Mouse (Mus musculus): ENCODE measurements around the gene Sfmbt1. TPM values are rescaled to one million over a fixed set of nuclear protein-coding genes. Genes with fewer than 3 reads are reported as not detected.

Gene Sfmbt1
- 12.5 TPM for total RNA-seq (2023)

DNA sequence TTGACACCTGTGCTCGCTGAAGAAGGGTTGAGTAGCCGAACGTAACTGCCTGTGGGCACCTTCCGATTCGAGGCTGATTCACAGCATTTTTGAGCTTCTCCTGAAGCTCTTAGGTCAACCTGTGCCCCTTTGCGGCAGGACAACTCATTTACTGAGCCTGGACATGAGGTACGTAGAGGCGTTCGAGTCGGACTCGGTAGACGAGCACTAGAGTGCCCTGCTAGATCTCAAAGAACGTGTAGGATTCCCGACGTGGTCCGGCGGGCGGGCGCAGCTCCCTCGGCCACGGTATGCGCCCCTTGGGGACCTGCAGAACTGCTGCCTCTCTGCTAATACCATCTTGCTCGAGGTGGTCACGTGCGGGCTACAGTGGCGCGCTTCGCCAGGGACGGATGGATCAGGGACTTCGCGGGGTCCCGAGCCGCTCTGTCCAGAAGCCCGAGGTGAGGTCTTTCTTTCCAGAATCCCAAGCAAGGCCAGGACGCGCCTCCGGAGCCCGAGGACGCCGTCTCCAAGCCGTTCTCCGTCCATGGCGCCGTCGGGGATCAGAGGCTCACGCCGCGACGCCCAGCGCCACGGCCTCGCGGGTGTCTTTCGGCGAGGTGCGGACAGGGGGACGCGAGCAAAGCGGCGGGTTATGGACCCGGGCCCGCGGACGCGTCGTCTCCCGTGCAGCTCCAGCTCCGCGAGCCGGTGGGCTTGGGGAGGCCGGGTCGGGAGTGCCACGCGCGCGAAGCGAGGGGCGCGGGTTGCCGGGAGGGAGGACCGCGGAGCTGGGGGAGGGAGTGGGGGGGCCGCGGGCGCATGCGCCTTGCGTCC, at the start of gene Sfmbt1:
Sfmbt1 (plus strand) TSS at position 51 of the 819 bp plus-strand sequence.

DNA sequence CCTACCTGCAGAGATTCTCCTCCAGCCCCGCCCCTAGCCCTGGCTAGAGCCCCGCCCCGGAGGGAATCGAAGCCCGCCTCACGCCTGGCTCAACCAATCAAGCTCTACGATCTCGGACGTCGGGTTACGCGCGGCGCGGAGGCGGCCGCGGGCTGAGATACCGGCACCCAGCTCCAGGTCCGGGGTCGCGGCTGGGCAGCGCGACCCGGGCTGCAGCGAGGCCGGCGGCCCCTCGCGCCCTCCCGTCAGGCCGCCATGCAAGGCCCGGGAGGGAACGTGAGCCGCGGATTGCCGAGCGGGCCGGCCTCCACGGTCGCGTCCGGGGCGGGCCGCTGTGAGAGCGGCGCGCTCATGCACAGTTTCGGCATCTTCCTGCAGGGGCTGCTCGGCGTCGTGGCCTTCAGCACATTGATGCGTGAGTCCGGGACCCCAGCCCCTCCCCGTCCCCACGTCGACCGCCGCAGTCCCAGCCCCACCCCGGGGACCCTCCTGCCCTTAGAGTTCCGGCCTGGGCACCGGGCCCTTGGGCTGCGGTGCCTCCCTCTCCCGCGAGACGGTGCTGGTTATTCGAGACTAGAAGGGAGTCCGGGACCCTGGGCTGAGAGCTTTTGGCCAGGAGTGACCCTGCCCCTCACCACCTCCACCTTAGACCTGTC, 111.0 kb downstream of the Sfmbt1 start, which contains the start of gene Tmem110:
Tmem110 (plus strand) TSS at position 115 of the 656 bp plus-strand sequence.

Other genes with a start within 250 kb of the Sfmbt1 start
- gene Dcp1a, start 235.3 kb upstream of the Sfmbt1 start, total RNA-seq (2023), result 66.8 TPM
- 0.32 TPM for gene Cacna1d, start 223.4 kb upstream of the Sfmbt1 start, total RNA-seq (2023)
- 121 TPM for gene Tkt, start 166.5 kb upstream of the Sfmbt1 start, total RNA-seq (2023)
- gene Prkcd, start 88.6 kb upstream of the Sfmbt1 start, total RNA-seq (2023), result 167 TPM
- 12.4 TPM for gene Rft1, start 60.5 kb upstream of the Sfmbt1 start, total RNA-seq (2023)
- gene Tmem110, start 110.7 kb downstream of the Sfmbt1 start, total RNA-seq (2023), result 14.9 TPM
- 2.5 TPM for gene Mustn1, start 164.4 kb downstream of the Sfmbt1 start, total RNA-seq (2023)
- gene Itih4, start 171.6 kb downstream of the Sfmbt1 start, total RNA-seq (2023), result 0.26 TPM
- gene Itih3, start 208.9 kb downstream of the Sfmbt1 start, total RNA-seq (2023), result 0.44 TPM
- gene Itih1, start 228.4 kb downstream of the Sfmbt1 start, total RNA-seq (2023), result not detected
- 3.9 TPM for gene Nek4, start 236.5 kb downstream of the Sfmbt1 start, total RNA-seq (2023)

Data from CD4-positive naive resting alpha-beta T cell, adult 76 days (primary cell).